Mouse (Mus musculus) layer of hippocampus, postnatal 36 days (tissue): ENCODE measurements around the gene Pcdh7. TPM values are rescaled to one million over a fixed set of nuclear protein-coding genes. Genes with fewer than 3 reads are reported as not detected.

Experiments
- DNase-seq, 2 experiments: peaks; one replicate each; pipeline ENCODE4 v3.0.0; 2022
- total RNA-seq, 2 experiments: library from RNA; stranded (reverse); gene quantifications; 2 replicates each; pipeline ENCODE4 v1.2.3; 2021

Gene Pcdh7
- total RNA-seq, 2 experiments from 2014 or later: 54.1 to 71.6 TPM

GRCm38 (mm10) chr5:57797951-57798670 lies 80.3 kb downstream of the Pcdh7 start:
- no peak for DNase-seq

GRCm38 (mm10) chr5:57803108-57803507 lies 85.3 kb downstream of the Pcdh7 start:
- DNase-seq: no peak

GRCm38 (mm10) chr5:57803890-57804289 lies 86.1 kb downstream of the Pcdh7 start:
- DNase-seq: no peak

- DNase-seq: no peak
Observed at GRCm38 (mm10) chr5:57807350-57807749, 89.6 kb downstream of the Pcdh7 start.

GRCm38 (mm10) chr5:57810641-57811040 lies 92.9 kb downstream of the Pcdh7 start:
- no peak for DNase-seq

GRCm38 (mm10) chr5:57815964-57816589 lies 98.3 kb downstream of the Pcdh7 start:
- DNase-seq: no peak

- DNase-seq: no peak
Observed at GRCm38 (mm10) chr5:57819788-57820187, 102.0 kb downstream of the Pcdh7 start.

GRCm38 (mm10) chr5:57821099-57821498 lies 103.3 kb downstream of the Pcdh7 start:
- no peak for DNase-seq

GRCm38 (mm10) chr5:57828437-57828836 lies 110.7 kb downstream of the Pcdh7 start:
- DNase-seq: no peak

GRCm38 (mm10) chr5:57837150-57837549 lies 119.4 kb downstream of the Pcdh7 start:
- no peak for DNase-seq

- DNase-seq: no peak
Observed at GRCm38 (mm10) chr5:57841357-57842119, 123.8 kb downstream of the Pcdh7 start.

- peak; percentile 14 to 17 for DNase-seq
Observed at GRCm38 (mm10) chr5:57847500-57847899, 129.7 kb downstream of the Pcdh7 start.

- DNase-seq: no peak
Observed at GRCm38 (mm10) chr5:57850111-57850510, 132.3 kb downstream of the Pcdh7 start.

GRCm38 (mm10) chr5:57857316-57857715 lies 139.5 kb downstream of the Pcdh7 start:
- DNase-seq: no peak

GRCm38 (mm10) chr5:57864254-57864653 lies 146.5 kb downstream of the Pcdh7 start:
- DNase-seq: no peak

GRCm38 (mm10) chr5:57865256-57865655 lies 147.5 kb downstream of the Pcdh7 start:
- DNase-seq: no peak

GRCm38 (mm10) chr5:57866097-57866496 lies 148.3 kb downstream of the Pcdh7 start:
- no peak for DNase-seq

GRCm38 (mm10) chr5:57867906-57868305 lies 150.1 kb downstream of the Pcdh7 start:
- no peak for DNase-seq

GRCm38 (mm10) chr5:57868702-57869101 lies 150.9 kb downstream of the Pcdh7 start:
- no peak for DNase-seq

- no peak for DNase-seq
Observed at GRCm38 (mm10) chr5:57870727-57871126, 153.0 kb downstream of the Pcdh7 start.

- DNase-seq: no peak
Observed at GRCm38 (mm10) chr5:57884982-57885381, 167.2 kb downstream of the Pcdh7 start.

- DNase-seq: peak in 1 of 2 experiments; percentile 7
Observed at GRCm38 (mm10) chr5:57899018-57899614, 181.3 kb downstream of the Pcdh7 start.

- no peak for DNase-seq
Observed at GRCm38 (mm10) chr5:57907218-57907617, 189.5 kb downstream of the Pcdh7 start.
